Comparison of ENCODE assay signal across 8 mouse cellular contexts in the genomic region with DNA sequence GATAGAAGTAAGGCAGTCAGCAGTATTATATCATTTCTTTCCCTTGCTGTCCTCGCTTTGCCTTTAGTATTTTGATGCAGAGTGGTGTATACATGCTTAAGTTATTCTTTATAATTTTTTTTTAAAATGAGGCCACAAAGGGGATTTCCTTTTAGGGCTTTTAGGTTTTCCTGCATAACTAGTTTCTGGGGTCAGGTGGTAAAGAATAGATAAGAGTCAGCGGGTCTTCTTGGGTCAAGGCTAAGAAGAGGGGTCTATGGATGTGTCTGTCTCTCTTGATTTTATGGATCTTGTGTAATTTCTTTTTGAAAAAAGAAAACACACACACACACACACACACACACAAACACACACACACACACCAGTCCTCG. TPM values are rescaled to one million over a fixed set of nuclear protein-coding genes. Genes with fewer than 3 reads are reported as not detected.
DNase-seq lines count a peak whose midpoint lies in the region; ATAC-seq lines count a peak whose summit lies in the region.

No protein-coding gene starts in this region.

- H3K36me3 ChIP-seq in lung, embryonic 15.5 days = no peaks in the 10 kb centered on the region
- no peaks in the 10 kb centered on the region for H3K36me3 ChIP-seq in forebrain, embryonic 10.5 days (replicated peaks)
- no peaks in the 10 kb centered on the region for H3K36me3 ChIP-seq in limb, embryonic 11.5 days (ENCODE audit: control insufficient read depth, insufficient read depth, low read length)
- no peaks in the 10 kb centered on the region for H3K36me3 ChIP-seq in neural tube, embryonic 15.5 days

- no peaks in the 10 kb centered on the region for H3K9me3 ChIP-seq in lung, embryonic 15.5 days
- H3K9me3 ChIP-seq in forebrain, embryonic 10.5 days = no peaks in the 10 kb centered on the region
- H3K9me3 ChIP-seq in limb, embryonic 11.5 days (ENCODE audit: control insufficient read depth, low read length) = no peaks in the 10 kb centered on the region
- no peaks in the 10 kb centered on the region for H3K9me3 ChIP-seq in neural tube, embryonic 15.5 days (replicated peaks)

- H3K4me3 ChIP-seq in lung, embryonic 15.5 days = peak overlapping the region; percentile 79
- H3K4me3 ChIP-seq in forebrain, embryonic 10.5 days = peak overlapping the region; percentile 77
- H3K4me3 ChIP-seq in limb, embryonic 11.5 days (ENCODE audit: low read depth, low read length) = peak overlapping the region; percentile 75
- peak overlapping the region; percentile 88 for H3K4me3 ChIP-seq in neural tube, embryonic 15.5 days (replicated peaks)

- peak overlapping the region; percentile 60 for H3K4me2 ChIP-seq in lung, embryonic 15.5 days
- peak overlapping the region; percentile 77 for H3K4me2 ChIP-seq in limb, embryonic 11.5 days (ENCODE audit: low read depth, severe bottlenecking)
- peak overlapping the region; percentile 73 for H3K4me2 ChIP-seq in neural tube, embryonic 15.5 days

- DNase-seq in lung, adult 18-20 months = no peak
- no peak for DNase-seq in forebrain, embryonic 10.5 days (ENCODE audit: extremely low spot score, low spot score)
- no peak for DNase-seq in limb, embryonic 11.5 days (ENCODE audit: low spot score)
- no peak for DNase-seq in gastrocnemius, postnatal 25 days
- DNase-seq in cerebellum, adult 11-12 months = no peak
- no peak for DNase-seq in layer of hippocampus, adult 9-10 months (ENCODE audit: low spot score)

- 0 out of 2 replicates have a peak overlapping the region, but pooled peaks have one; percentile 89 for H3K9ac ChIP-seq in lung, embryonic 15.5 days
- H3K9ac ChIP-seq in limb, embryonic 11.5 days (ENCODE audit: low read length) = no peak overlapping the region; the same call in 1 of the 2 replicates
- H3K9ac ChIP-seq in neural tube, embryonic 15.5 days (replicated peaks) = peak overlapping the region; percentile 89

- 32% methylated on average over 3 of the region's 3 CpGs for WGBS in lung, embryonic 15.5 days
- 30% methylated on average over 3 of the region's 3 CpGs for WGBS in forebrain, embryonic 10.5 days
- WGBS in limb, embryonic 11.5 days = 50% methylated on average over 3 of the region's 3 CpGs
- 26% methylated on average over 3 of the region's 3 CpGs for WGBS in neural tube, embryonic 15.5 days

- no peaks in the 10 kb centered on the region for H3K27me3 ChIP-seq in lung, embryonic 15.5 days
- peaks cover 12% of the 10 kb centered on the region for H3K27me3 ChIP-seq in forebrain, embryonic 10.5 days (ENCODE audit: poor library complexity, severe bottlenecking)
- H3K27me3 ChIP-seq in limb, embryonic 11.5 days (ENCODE audit: control insufficient read depth, insufficient read depth, low read length) = no peaks in the 10 kb centered on the region
- H3K27me3 ChIP-seq in neural tube, embryonic 15.5 days (replicated peaks) = no peaks in the 10 kb centered on the region

- H3K27ac ChIP-seq in lung, embryonic 15.5 days = peak overlapping the region; percentile 90; the same call in 1 of the 2 replicates
- H3K27ac ChIP-seq in forebrain, embryonic 10.5 days = peak overlapping the region; percentile 94
- H3K27ac ChIP-seq in limb, embryonic 11.5 days (replicated peaks; ENCODE audit: low read depth, low read length) = no peak overlapping the region
- H3K27ac ChIP-seq in neural tube, embryonic 15.5 days (replicated peaks) = peak overlapping the region; percentile 93

- H3K4me1 ChIP-seq in lung, embryonic 15.5 days = peaks cover 31% of the 10 kb centered on the region
- peaks cover 60% of the 10 kb centered on the region for H3K4me1 ChIP-seq in forebrain, embryonic 10.5 days
- no peaks in the 10 kb centered on the region for H3K4me1 ChIP-seq in limb, embryonic 11.5 days (ENCODE audit: control insufficient read depth, insufficient read depth, low read length)
- peaks cover 46% of the 10 kb centered on the region for H3K4me1 ChIP-seq in neural tube, embryonic 15.5 days

- ATAC-seq in lung, embryonic 15.5 days (ENCODE audit: borderline replicate concordance, extremely low read depth, low FRiP score, low TSS enrichment) = no peak
- no peak for ATAC-seq in limb, embryonic 11.5 days (ENCODE audit: insufficient number of reproducible peaks, low FRiP score, low TSS enrichment, low read depth)
- ATAC-seq in neural tube, embryonic 15.5 days (ENCODE audit: low FRiP score) = no peak

RNA-seq across cellular contexts. Expression of gene Bach1, which starts 1.6 kb away (rescaled TPM):
- polyA plus RNA-seq in lung, embryonic 15.5 days (2015; fragmentation: Nextera tagmentation; extraction: Ambion mirVana) = 9.1 and 10.4 TPM in 2 replicates
- 10.8 and 12.0 TPM in 2 replicates for polyA plus RNA-seq in forebrain, embryonic 10.5 days (2016; fragmentation: Nextera tagmentation; extraction: Ambion mirVana)
- polyA plus RNA-seq in limb, embryonic 11.5 days (2014; fragmentation: Nextera tagmentation; extraction: Ambion mirVana) = 15.9 and 18.4 TPM in 2 replicates
- polyA plus RNA-seq in neural tube, embryonic 15.5 days (2015; fragmentation: Nextera tagmentation; extraction: Ambion mirVana) = 15.7 and 20.7 TPM in 2 replicates
- 10 to 100 TPM; 13.8 to 18.0 TPM for total RNA-seq in gastrocnemius, postnatal 25 days (2021)
